Mouse (Mus musculus) ES-CJ7 (cell line): ENCODE data around the gene Muc13.

Source experiments
- DNase-seq: peaks from one replicate; pipeline ENCODE4 v3.0.0; 2011; ENCODE audit warnings: low read depth, low spot score

Muc13 gene

GRCm38 (mm10) chr16:33793846-33794791, at the start of gene Muc13:
TSS of gene Muc13 (plus strand) at chr16:33794037.
- no peak for DNase-seq

- peak; percentile 58 for DNase-seq
These were observed 49.0 kb upstream of the Muc13 start for GRCm38 (mm10) chr16:33744622-33745419.

GRCm38 (mm10) chr16:33745457-33745856, 48.4 kb upstream of the Muc13 start:
- no peak for DNase-seq

GRCm38 (mm10) chr16:33746074-33746676, 47.7 kb upstream of the Muc13 start:
- no peak for DNase-seq

- no peak for DNase-seq
These were observed 46.4 kb upstream of the Muc13 start for GRCm38 (mm10) chr16:33747346-33747954.

- DNase-seq: no peak
These were observed 45.8 kb upstream of the Muc13 start for GRCm38 (mm10) chr16:33747994-33748393.

DNA sequence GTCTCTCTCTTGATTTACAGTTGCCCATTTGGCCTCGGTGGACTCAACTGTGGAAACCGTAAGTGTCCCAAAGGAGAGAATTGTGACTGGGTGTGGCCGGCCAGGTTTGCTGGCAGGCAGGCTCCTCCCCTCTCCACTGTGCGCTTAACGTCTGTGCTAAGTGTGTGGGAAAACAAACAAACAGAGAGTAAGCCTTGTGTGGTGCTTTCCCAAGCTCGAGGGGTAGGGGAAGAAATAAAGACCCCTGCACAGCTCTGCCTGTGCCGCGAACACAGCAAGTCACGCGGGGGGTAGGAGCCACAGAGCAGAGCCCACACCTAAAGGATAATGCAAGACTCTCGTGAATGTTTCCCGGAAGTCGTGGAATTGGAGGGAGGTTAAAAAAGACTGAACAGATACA, 42.7 kb upstream of the Muc13 start:
- DNase-seq: peak; percentile 52

GRCm38 (mm10) chr16:33751590-33751989, 42.2 kb upstream of the Muc13 start:
- DNase-seq: peak; percentile 55

GRCm38 (mm10) chr16:33752904-33753578, 40.8 kb upstream of the Muc13 start:
- no peak for DNase-seq

DNA sequence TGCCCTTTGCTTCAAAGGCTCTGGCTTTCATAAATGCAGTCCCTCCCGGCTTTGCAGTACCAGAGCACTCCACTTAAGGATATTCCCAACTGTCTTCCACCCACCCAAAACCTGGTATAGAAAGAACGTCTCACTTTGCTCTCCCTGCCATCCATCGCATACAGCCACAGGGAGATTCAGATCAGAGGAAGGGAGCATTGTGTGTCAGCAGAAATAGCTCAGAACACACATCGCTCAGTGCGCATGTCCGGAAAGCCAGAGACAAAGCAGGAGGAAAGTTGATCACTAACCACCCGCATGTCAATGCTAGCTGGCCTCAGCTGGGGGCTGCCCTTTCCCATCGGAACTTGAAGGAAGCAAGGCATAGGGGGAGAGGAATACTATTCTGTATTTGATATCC, 38.5 kb upstream of the Muc13 start:
- DNase-seq: peak; percentile 23

- DNase-seq: peak; percentile 24
These were observed 37.9 kb upstream of the Muc13 start for GRCm38 (mm10) chr16:33755961-33756360.

- DNase-seq: peak; percentile 48
These were observed 37.4 kb upstream of the Muc13 start for GRCm38 (mm10) chr16:33756396-33756795.

- no peak for DNase-seq
These were observed 34.6 kb upstream of the Muc13 start for GRCm38 (mm10) chr16:33759207-33759606.

- DNase-seq: peak; percentile 76
These were observed 33.3 kb upstream of the Muc13 start for GRCm38 (mm10) chr16:33760542-33760941.

GRCm38 (mm10) chr16:33760996-33761395, 32.8 kb upstream of the Muc13 start:
- peak; percentile 73 for DNase-seq

DNA sequence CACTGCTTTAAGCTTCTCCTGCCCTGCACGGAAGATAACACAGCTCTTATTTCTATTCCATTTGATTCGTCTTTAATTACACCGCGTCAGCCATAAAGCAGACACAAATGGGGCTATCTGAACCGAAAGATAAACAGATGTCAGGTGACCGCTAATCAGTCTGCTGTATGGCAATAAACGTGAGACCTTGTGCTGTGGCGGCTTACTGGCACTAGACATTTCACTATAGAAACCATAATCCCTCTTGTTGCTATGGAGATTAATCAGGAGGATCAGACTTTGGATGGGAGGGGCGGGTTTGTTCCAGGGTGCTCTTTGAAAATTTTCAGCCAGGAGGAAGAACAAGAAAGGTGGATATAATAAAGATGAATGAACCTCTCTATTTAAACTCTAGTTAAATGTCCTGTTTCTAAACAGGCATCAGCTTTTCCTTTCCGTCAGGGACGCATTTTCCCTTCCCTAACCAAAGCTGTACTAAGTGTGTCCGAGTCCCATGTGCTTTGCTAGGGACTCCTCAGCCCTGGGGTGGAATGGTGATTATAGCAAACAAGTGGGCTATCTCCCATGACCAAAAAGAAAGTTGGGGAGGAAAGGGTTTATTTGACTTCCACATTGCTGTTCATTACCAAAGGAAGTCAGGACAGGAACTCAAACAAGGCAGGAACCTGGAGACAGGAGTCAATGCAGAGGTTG, 29.2 kb upstream of the Muc13 start:
- no peak for DNase-seq

DNA sequence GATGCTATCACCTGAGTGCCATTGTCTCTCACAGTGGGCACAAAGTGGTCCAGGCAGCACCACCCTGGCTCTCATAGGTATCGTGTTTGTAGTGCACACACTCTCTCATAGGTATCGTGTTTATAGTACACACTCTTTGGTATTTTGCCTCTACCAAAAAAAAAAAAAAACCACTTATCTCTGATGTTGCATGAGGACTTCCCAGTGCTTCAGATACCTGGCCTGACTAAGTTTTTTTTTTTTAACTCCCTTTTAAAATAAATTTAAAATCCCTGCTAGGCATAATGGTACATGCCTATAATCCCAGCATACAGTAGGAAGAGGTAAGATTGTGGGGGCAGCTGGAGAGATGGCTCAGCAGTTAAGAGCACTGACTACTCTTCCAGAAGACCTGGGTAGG, 28.4 kb upstream of the Muc13 start:
- no peak for DNase-seq

- DNase-seq: peak; percentile 36
These were observed 27.5 kb upstream of the Muc13 start for GRCm38 (mm10) chr16:33766309-33766708.

DNA sequence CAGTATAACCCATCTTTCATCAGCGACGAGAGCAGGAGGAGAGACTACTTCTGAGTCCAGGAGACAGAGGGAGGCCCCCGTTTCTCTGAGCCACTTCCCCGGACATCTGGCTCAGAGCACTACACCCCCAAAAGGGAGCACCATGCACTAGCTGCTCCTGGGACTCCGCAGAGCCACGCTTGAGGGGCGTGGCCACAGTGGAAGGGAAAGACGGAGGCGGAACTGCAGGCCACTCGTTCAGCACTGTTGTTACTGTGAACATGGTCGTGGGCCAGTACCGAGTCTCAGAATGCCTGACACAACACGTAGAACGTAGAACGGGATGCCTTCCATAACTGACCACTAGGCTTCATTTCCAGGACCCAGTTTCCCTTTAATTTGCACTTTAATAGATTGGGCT, 27.1 kb upstream of the Muc13 start:
- peak; percentile 69 for DNase-seq

- DNase-seq: no peak
These were observed 25.2 kb upstream of the Muc13 start for GRCm38 (mm10) chr16:33768491-33769278.
